Mouse (Mus musculus) B cell, adult 2 months (primary cell): ENCODE results near the gene Krt27.

ENCODE experiments used
- DNase-seq, 2 experiments: peaks; one replicate each; pipeline ENCODE4 v3.0.0; 2022

Gene Krt27

DNA sequence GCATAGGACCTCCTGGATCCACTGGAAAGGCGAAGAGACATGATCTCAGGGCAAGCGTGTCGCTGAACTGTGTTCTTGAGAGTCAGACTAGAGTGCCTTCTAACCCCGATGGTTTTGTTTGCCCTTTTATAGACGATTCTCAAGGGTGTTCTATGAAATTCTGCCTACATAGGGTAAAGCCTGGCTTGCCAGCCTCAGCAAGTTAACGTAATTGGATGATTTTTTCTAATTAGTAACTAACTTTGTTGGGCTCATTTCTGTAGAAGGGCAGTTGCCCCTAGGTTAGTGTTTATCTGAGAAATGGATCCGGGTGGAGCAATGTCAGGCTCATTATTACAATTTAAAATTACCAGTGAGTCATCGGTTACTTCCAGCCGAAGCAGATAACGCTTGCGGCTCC is 28.1 kb downstream of the Krt27 start, which contains the start of gene Krt25:
Gene Krt25, minus strand, starts transcription at position 101 of the 400 bp plus-strand sequence.
- no peak for DNase-seq

DNA sequence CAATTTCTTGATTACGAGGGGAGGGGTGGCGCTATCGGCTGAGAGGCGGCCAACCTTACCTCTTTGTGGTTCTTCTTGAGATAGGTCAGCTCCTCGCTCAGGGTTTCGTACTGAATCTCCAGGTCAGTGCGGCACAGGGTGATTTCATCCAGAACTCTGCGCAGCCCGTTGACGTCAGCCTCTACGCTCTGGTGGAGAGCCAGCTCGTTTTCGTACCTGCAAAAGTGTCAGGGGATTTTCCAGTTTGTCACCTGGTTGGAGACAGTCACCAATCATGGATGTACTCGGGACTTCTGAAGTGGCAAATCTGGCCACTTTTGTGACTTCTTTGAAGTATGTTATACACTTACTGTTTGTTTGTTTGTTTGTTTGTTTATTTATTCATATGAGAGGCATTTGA is 29.8 kb downstream of the Krt27 start:
- DNase-seq = no peak

DNA sequence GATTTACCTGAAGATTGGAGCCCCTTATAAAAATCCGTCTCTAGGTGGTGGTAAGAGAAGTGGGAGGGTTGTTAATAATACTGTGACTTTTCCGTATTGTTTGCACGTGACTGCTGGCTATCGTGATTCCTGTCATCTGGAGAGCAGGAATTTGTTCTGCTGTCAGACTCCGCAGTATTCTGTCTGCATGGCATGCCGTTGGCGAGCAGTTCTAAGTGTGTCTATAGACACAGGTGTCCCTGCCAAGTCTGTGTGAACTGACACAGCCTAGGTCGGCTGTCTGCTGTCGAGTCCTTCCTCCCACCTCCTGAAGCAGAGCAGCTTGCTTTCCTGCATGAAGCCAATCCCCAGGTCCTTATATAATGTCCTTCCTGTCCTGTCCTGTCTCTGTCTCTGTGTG is 31.8 kb downstream of the Krt27 start:
- no peak for DNase-seq

DNA sequence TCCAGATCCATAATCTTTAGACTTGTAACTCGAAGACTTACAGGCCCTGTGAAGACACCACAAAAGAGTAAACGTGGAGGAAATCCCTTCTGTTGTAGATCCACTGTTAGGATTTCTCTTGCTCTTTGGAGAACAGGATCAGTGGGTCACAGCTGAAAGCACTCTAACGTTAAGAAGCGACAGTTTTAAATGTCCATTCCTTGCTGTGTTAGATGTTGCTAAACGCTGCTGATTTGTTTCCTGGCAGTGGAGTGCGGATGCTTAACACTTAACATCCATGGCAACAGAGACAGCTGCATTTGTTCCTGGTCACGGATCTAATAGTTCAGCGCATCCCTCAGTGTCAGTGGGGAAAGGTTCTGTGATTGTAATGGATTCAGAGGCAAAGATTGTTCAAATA is 34.4 kb downstream of the Krt27 start:
- no peak for DNase-seq

DNA sequence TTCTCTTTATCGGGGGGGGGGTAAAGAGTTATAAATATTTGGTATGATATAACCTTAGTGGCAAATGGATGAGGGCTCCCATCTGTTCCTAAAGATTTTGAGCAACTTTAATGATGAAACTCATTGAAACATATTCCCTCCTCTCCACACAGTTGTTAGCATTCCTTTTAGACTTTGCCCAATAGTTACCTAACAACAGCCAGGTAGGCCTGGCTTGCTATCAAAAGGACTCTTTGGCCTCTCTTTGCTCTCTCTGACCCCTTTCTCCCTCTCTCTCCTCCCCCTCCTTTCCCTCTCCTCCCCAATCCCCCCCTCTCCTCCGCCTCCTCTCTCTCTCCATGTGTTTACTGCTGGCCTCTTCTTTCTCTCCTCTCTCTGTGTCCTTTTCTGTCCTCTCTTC is 36.3 kb downstream of the Krt27 start:
- DNase-seq = no peak

DNA sequence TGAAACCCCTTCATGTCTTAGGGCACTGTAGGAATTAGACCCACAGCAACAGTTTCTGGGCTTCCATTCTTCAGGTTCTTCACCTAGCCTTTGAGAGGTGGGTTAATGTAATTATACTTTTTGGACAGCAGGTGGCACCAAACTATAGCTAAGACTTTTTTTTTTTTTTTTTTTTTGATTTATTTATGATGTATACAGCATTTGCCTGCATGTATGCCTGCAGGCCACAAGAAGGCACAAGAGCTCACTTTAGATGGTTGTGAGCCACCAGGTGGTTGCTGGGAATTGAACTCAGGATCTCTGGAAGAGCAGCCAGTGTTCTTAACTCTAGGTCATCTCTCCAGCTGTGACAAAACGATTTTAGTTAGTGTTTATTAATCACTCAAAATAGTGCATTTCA is 40.0 kb downstream of the Krt27 start:
- peak; percentile 52 to 54 for DNase-seq

DNA sequence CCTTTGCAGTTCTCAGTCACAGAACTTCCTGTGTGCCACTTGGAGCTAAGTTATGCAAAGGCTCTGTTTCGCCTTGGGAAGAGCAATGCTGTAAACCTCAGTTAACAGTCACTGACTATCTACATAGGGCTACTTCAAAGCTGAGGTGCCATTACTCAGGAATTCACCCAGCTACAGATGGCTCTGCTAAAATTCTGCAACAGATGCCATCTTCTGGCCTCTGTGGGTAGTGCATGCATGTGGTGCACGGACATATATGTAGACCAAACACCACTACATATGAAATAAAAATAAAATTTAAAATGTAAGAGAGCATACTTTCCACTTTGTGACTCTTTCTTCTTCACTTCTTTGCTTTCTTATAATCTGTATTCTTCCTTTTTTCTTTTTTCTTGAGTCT is 43.3 kb downstream of the Krt27 start:
- peak; percentile 76 to 81 for DNase-seq
